Mouse (Mus musculus) liver, adult 2 months (tissue): Measurements from ENCODE around the gene Cers1. TPM values are rescaled to one million over a fixed set of nuclear protein-coding genes. Genes with fewer than 3 reads are reported as not detected.

ENCODE experiments used
- DNase-seq: peaks from one replicate; pipeline ENCODE4 v3.0.0-alpha.2; 2011; ENCODE audit warnings: low read depth, low spot score; ENCODE audit errors: extremely low read depth
- H3K27ac ChIP-seq: fragments of 200-500 bp; replicated peaks from 2 replicates; pipeline ENCODE4 v1.5.1; 2012; ENCODE audit warnings: low read depth, mild to moderate bottlenecking, control low read depth, inconsistent platforms, low read length; ENCODE audit not compliant: insufficient read depth
- H3K27me3 ChIP-seq: fragments of 200-500 bp; 2 replicates; pipeline ENCODE4 v1.6.1; 2012; ENCODE audit warnings: mild to moderate bottlenecking, moderate library complexity, low read length, inconsistent platforms; ENCODE audit not compliant: control insufficient read depth, insufficient read depth
- H3K36me3 ChIP-seq: fragments of 200-500 bp; 2 replicates; pipeline ENCODE4 v1.6.1; 2012; ENCODE audit warnings: low read length, inconsistent platforms; ENCODE audit not compliant: control insufficient read depth, insufficient read depth
- H3K4me1 ChIP-seq: fragments of 200-500 bp; 2 replicates; pipeline ENCODE4 v1.6.1; 2011; ENCODE audit warnings: low read length; ENCODE audit not compliant: control insufficient read depth, insufficient read depth
- H3K4me3 ChIP-seq: fragments of 200-500 bp; 2 replicates; pipeline ENCODE4 v1.5.1; 2011; ENCODE audit warnings: low read depth, mild to moderate bottlenecking, control low read depth, low read length, moderate library complexity; ENCODE audit not compliant: insufficient read depth
- H3K79me2 ChIP-seq: fragments of 200-500 bp; 2 replicates; pipeline ENCODE4 v1.6.1; 2012; ENCODE audit warnings: inconsistent platforms, mild to moderate bottlenecking, low read length, moderate library complexity; ENCODE audit not compliant: control insufficient read depth, insufficient read depth
- H3K9ac ChIP-seq: fragments of 200-500 bp; 2 replicates; pipeline ENCODE4 v1.6.1; 2012; ENCODE audit warnings: low read depth, mild to moderate bottlenecking, control low read depth, inconsistent platforms, low read length
- CTCF ChIP-seq: fragments of 200-500 bp; IDR thresholded peaks from 2 replicates; pipeline ENCODE4 v1.5.1; 2011; ENCODE audit warnings: low read depth, low read length, control low read depth
- POLR2A ChIP-seq: fragments of 200-500 bp; IDR thresholded peaks from 2 replicates; pipeline ENCODE4 v1.6.1; 2011; ENCODE audit warnings: low read length, control low read depth; ENCODE audit not compliant: insufficient read depth; ENCODE audit errors: extremely low read depth
- WGBS: fragments of 180-500 bp; shearing (Covaris S2); methylation state at CpG from one replicate; pipeline ENCODE4 v1.1.7; 2018; 5-methylcytosine and 5-hydroxymethylcytosine counted together
- polyA plus RNA-seq: library from polyadenylated mRNA; depleted of rRNA; stranded (reverse); fragments of >200 nt; gene quantifications from 2 replicates; pipeline ENCODE4 v1.2.3, GENCODE M21; 2012
- total RNA-seq: library from RNA; depleted of rRNA; stranded (reverse); fragments of >200 nt; gene quantifications from 2 replicates; pipeline ENCODE4 v1.2.3, GENCODE M21; 2014

Cers1 gene
- total and polyA plus RNA-seq, 2 experiments: 0.04 TPM; not detected in 1

GRCm38 (mm10) chr8:70274350-70274749 lies 41.2 kb upstream of the Cers1 start:
- no peak overlapping the region for H3K4me3 ChIP-seq
- no peak overlapping the region for H3K9ac ChIP-seq
- H3K4me1 ChIP-seq: peaks cover 2% of the 10 kb centered on the region; the same call in 1 of the 2 replicates

GRCm38 (mm10) chr8:70276476-70276875 lies 39.1 kb upstream of the Cers1 start:
- no peaks in the 10 kb centered on the region for H3K79me2 ChIP-seq
- DNase-seq: no peak
- no peak overlapping the region for H3K4me3 ChIP-seq
- no peaks in the 10 kb centered on the region for H3K36me3 ChIP-seq
- peak overlapping the region; percentile 19; the same call in 1 of the 2 replicates for H3K27ac ChIP-seq
- no peaks in the 10 kb centered on the region for H3K27me3 ChIP-seq
- H3K4me1 ChIP-seq: peaks cover 2% of the 10 kb centered on the region; the same call in 1 of the 2 replicates
- TF ChIP-seq CTCF: no peak
- no peak for TF ChIP-seq POLR2A
- WGBS: 78% methylated on average over 3 of the region's 3 CpGs
- no peak overlapping the region for H3K9ac ChIP-seq

More at GRCm38 (mm10) chr8:70274350-70274749, 41.2 kb upstream of the Cers1 start:
- DNase-seq: no peak
- Histone ChIP-seq H3K27ac (no peak overlapping the region), H3K36me3 (no peaks in the 10 kb centered on the region), H3K79me2 (no peaks in the 10 kb centered on the region), H3K27me3 (no peaks in the 10 kb centered on the region)
- TF ChIP-seq CTCF: no peak
- TF ChIP-seq POLR2A: no peak

- Histone ChIP-seq H3K27me3 (no peaks in the 10 kb centered on the region), H3K36me3 (no peaks in the 10 kb centered on the region), H3K4me3 (no peak overlapping the region), H3K4me1 (no peaks in the 10 kb centered on the region), H3K9ac (no peak overlapping the region), H3K27ac (no peak overlapping the region), H3K79me2 (no peaks in the 10 kb centered on the region)
- DNase-seq: no peak
- no peak for TF ChIP-seq CTCF
- no peak for TF ChIP-seq POLR2A
- WGBS: 81% methylated on average over 15 of the region's 15 CpGs
Measured at GRCm38 (mm10) chr8:70278175-70278574, 37.4 kb upstream of the Cers1 start.

- H3K27me3 ChIP-seq: no peaks in the 10 kb centered on the region
- WGBS: 73% methylated on average over 8 of the region's 8 CpGs
- H3K4me3 ChIP-seq: no peak overlapping the region
- H3K9ac ChIP-seq: no peak overlapping the region
- H3K27ac ChIP-seq: no peak overlapping the region
- DNase-seq: no peak
- H3K36me3 ChIP-seq: no peaks in the 10 kb centered on the region
- no peaks in the 10 kb centered on the region for H3K4me1 ChIP-seq
- TF ChIP-seq CTCF (no peak), POLR2A (no peak)
- H3K79me2 ChIP-seq: no peaks in the 10 kb centered on the region
Measured at GRCm38 (mm10) chr8:70279266-70279665, 36.3 kb upstream of the Cers1 start.

GRCm38 (mm10) chr8:70281001-70281400 lies 34.6 kb upstream of the Cers1 start:
- H3K9ac ChIP-seq: no peak overlapping the region
- no peaks in the 10 kb centered on the region for H3K36me3 ChIP-seq
- whole genome bisulfite sequencing: 74% methylated on average over 3 of the region's 3 CpGs
- DNase-seq: no peak
- H3K27ac ChIP-seq: no peak overlapping the region
- no peaks in the 10 kb centered on the region for H3K4me1 ChIP-seq
- TF ChIP-seq POLR2A (no peak), CTCF (no peak)
- no peaks in the 10 kb centered on the region for H3K27me3 ChIP-seq
- H3K4me3 ChIP-seq: no peak overlapping the region
- H3K79me2 ChIP-seq: no peaks in the 10 kb centered on the region

- no peak for TF ChIP-seq POLR2A
- TF ChIP-seq CTCF: peak; percentile 68
- H3K27ac ChIP-seq: no peak within 1 kb of the TSS; the same call in 1 of the 2 replicates
- peak within 1 kb of the TSS; percentile 85 for H3K4me3 ChIP-seq
- no peaks in the 10 kb centered on the region for H3K79me2 ChIP-seq
- H3K27me3 ChIP-seq: no peaks in the 10 kb centered on the region
- peak; percentile 58 for DNase-seq
- peak within 1 kb of the TSS; percentile 81 for H3K9ac ChIP-seq
- H3K4me1 ChIP-seq: no peaks in the 10 kb centered on the region
- no peaks in the 10 kb centered on the region for H3K36me3 ChIP-seq
- 3% methylated on average over 34 of the region's 36 CpGs for WGBS
Measured at GRCm38 (mm10) chr8:70282603-70283135, 32.9 kb upstream of the Cers1 start, which contains the start of gene Homer3. Homer3 (plus strand) TSS chr8:70282827.
